Mouse (Mus musculus) kidney, postnatal 36 days (tissue): ENCODE data around the gene Sp7.

Experiments used
- DNase-seq, 2 experiments: peaks; one replicate each; pipeline ENCODE4 v3.0.0; 2021 to 2022; ENCODE audit warnings: mixed read lengths in 2 of 2

Gene Sp7

GRCm38 (mm10) chr15:102386640-102387039 lies 19.7 kb upstream of the Sp7 start:
- peak in 1 of 2 experiments; percentile 46 for DNase-seq

- no peak for DNase-seq
These were observed 16.7 kb upstream of the Sp7 start for GRCm38 (mm10) chr15:102383671-102384070.

GRCm38 (mm10) chr15:102381575-102381974 lies 14.6 kb upstream of the Sp7 start:
- DNase-seq: peak; percentile 86 to 94

GRCm38 (mm10) chr15:102377810-102378262 lies 10.9 kb upstream of the Sp7 start:
- DNase-seq: peak; percentile 82 to 87

- DNase-seq: peak; percentile 91 to 95
These were observed 10.2 kb upstream of the Sp7 start for GRCm38 (mm10) chr15:102377163-102377543.

GRCm38 (mm10) chr15:102376453-102377162 lies 9.6 kb upstream of the Sp7 start:
- peak; percentile 44 to 78 for DNase-seq

- no peak for DNase-seq
These were observed 3.7 kb upstream of the Sp7 start for GRCm38 (mm10) chr15:102370727-102371126.

- DNase-seq: no peak
These were observed 3.0 kb upstream of the Sp7 start for GRCm38 (mm10) chr15:102369972-102370371.

GRCm38 (mm10) chr15:102366238-102366637 lies 744 bp downstream of the Sp7 start:
- DNase-seq: no peak

GRCm38 (mm10) chr15:102364678-102365077 lies 2.3 kb downstream of the Sp7 start:
- DNase-seq: no peak

GRCm38 (mm10) chr15:102362648-102363047 lies 4.3 kb downstream of the Sp7 start:
- no peak for DNase-seq

GRCm38 (mm10) chr15:102358834-102359233 lies 8.1 kb downstream of the Sp7 start:
- no peak for DNase-seq

- DNase-seq: peak in 1 of 2 experiments; percentile 29
These were observed 8.9 kb downstream of the Sp7 start for GRCm38 (mm10) chr15:102358126-102358525.

- DNase-seq: no peak
These were observed 10.3 kb downstream of the Sp7 start for GRCm38 (mm10) chr15:102356501-102357325.

- peak; percentile 58 to 72 for DNase-seq
These were observed 11.0 kb downstream of the Sp7 start for GRCm38 (mm10) chr15:102355871-102356441.

- peak; percentile 46 to 74 for DNase-seq
These were observed 11.7 kb downstream of the Sp7 start for GRCm38 (mm10) chr15:102355134-102355870.

- DNase-seq: no peak
These were observed 13.0 kb downstream of the Sp7 start for GRCm38 (mm10) chr15:102353986-102354385.

GRCm38 (mm10) chr15:102352177-102352576 lies 14.8 kb downstream of the Sp7 start:
- DNase-seq: peak in 1 of 2 experiments; percentile 53

- no peak for DNase-seq
These were observed 16.1 kb downstream of the Sp7 start for GRCm38 (mm10) chr15:102350942-102351291.

GRCm38 (mm10) chr15:102350138-102350941 lies 16.6 kb downstream of the Sp7 start, which contains the start of gene Aaas:
TSS of gene Aaas (minus strand) at chr15:102350771.
- peak; percentile 96 to 97 for DNase-seq

- DNase-seq: no peak
These were observed 20.5 kb downstream of the Sp7 start for GRCm38 (mm10) chr15:102346444-102346843.

GRCm38 (mm10) chr15:102344490-102344889 lies 22.5 kb downstream of the Sp7 start:
- DNase-seq: no peak
